ENCODE assay signal across 8 mouse cellular contexts in the genomic region with DNA sequence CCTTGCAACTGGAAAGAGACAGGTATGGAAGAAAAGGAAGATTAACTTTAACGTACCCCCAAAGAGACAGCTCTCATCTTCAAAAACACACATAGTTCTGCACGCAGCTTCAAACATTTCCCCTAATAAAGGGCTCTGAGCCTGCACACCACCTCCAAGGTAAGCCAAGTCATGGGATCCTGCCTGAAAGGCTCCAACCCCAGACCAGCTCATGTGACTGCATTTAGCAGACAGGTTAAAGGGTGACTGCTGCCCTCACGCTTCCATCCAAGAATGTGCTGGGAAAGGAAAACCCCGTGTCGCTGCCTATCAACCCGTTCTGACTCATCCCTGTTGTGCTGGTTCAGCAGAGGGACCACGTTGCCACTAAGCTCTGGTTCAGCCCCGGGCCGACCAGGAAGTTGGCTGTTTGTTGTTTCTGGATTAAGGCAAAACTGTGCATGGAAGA. TPM values are rescaled to one million over a fixed set of nuclear protein-coding genes. Genes with fewer than 3 reads are reported as not detected.
DNase-seq lines count a peak whose midpoint lies in the region; ATAC-seq and TF ChIP-seq lines count a peak whose summit lies in the region.

No protein-coding gene starts in this region.

- no peak for TF ChIP-seq CTCF in brain, embryonic 14.5 days (IDR thresholded peaks at IDR 0.05; ENCODE audit: borderline replicate concordance, extremely low read depth, insufficient read depth, insufficient read length)

- no peak for ATAC-seq in forebrain, embryonic 16.5 days
- no peak for ATAC-seq in hindbrain, embryonic 14.5 days (ENCODE audit: low FRiP score)
- ATAC-seq in limb, embryonic 11.5 days (ENCODE audit: insufficient number of reproducible peaks, low FRiP score, low TSS enrichment, low read depth) = no peak
- ATAC-seq in midbrain, embryonic 14.5 days (ENCODE audit: low FRiP score, low TSS enrichment) = no peak

- H3K27me3 ChIP-seq in forebrain, embryonic 16.5 days (replicated peaks; ENCODE audit: control insufficient read depth, insufficient read depth, low read length) = no peaks in the 10 kb centered on the region
- H3K27me3 ChIP-seq in hindbrain, embryonic 14.5 days (ENCODE audit: control insufficient read depth, insufficient read depth, low read length) = no peaks in the 10 kb centered on the region
- no peaks in the 10 kb centered on the region for H3K27me3 ChIP-seq in limb, embryonic 11.5 days (ENCODE audit: control insufficient read depth, insufficient read depth, low read length)
- H3K27me3 ChIP-seq in midbrain, embryonic 14.5 days (ENCODE audit: control insufficient read depth, insufficient read depth, low read length) = no peaks in the 10 kb centered on the region

- peak overlapping the region; percentile 99 for H3K27ac ChIP-seq in forebrain, embryonic 16.5 days (ENCODE audit: low read length)
- peak overlapping the region; percentile 98 for H3K27ac ChIP-seq in hindbrain, embryonic 14.5 days
- peak overlapping the region; percentile 100 for H3K27ac ChIP-seq in limb, embryonic 11.5 days (replicated peaks; ENCODE audit: low read depth, low read length)
- peak overlapping the region; percentile 99 for H3K27ac ChIP-seq in midbrain, embryonic 14.5 days (replicated peaks; ENCODE audit: low read depth, low read length)

- WGBS in forebrain, embryonic 16.5 days = 0% methylated on average over 9 of the region's 9 CpGs
- 0% methylated on average over 9 of the region's 9 CpGs for WGBS in hindbrain, embryonic 14.5 days
- under 1% methylated on average over 9 of the region's 9 CpGs for WGBS in limb, embryonic 11.5 days
- WGBS in midbrain, embryonic 14.5 days = 0% methylated on average over 9 of the region's 9 CpGs

- peak overlapping the region; percentile 81 for H3K4me3 ChIP-seq in forebrain, embryonic 16.5 days (replicated peaks; ENCODE audit: low read length)
- H3K4me3 ChIP-seq in hindbrain, embryonic 14.5 days (replicated peaks; ENCODE audit: low read length) = peak overlapping the region; percentile 100
- peak overlapping the region; percentile 99 for H3K4me3 ChIP-seq in limb, embryonic 11.5 days (ENCODE audit: low read depth, low read length)
- H3K4me3 ChIP-seq in midbrain, embryonic 14.5 days (replicated peaks; ENCODE audit: low read depth, low read length) = peak overlapping the region; percentile 99

- H3K9ac ChIP-seq in forebrain, embryonic 16.5 days (replicated peaks; ENCODE audit: low read depth, low read length) = peak overlapping the region; percentile 77
- H3K9ac ChIP-seq in hindbrain, embryonic 14.5 days = peak overlapping the region; percentile 100
- peak overlapping the region; percentile 99 for H3K9ac ChIP-seq in limb, embryonic 11.5 days (ENCODE audit: low read length)
- peak overlapping the region; percentile 99 for H3K9ac ChIP-seq in midbrain, embryonic 14.5 days (replicated peaks; ENCODE audit: low read length)

- no peaks in the 10 kb centered on the region for H3K9me3 ChIP-seq in forebrain, embryonic 16.5 days (ENCODE audit: control insufficient read depth, low read length)
- H3K9me3 ChIP-seq in hindbrain, embryonic 14.5 days (ENCODE audit: control insufficient read depth, low read length) = no peaks in the 10 kb centered on the region
- no peaks in the 10 kb centered on the region for H3K9me3 ChIP-seq in limb, embryonic 11.5 days (ENCODE audit: control insufficient read depth, low read length)
- no peaks in the 10 kb centered on the region for H3K9me3 ChIP-seq in midbrain, embryonic 14.5 days (ENCODE audit: control insufficient read depth, low read length)

- H3K36me3 ChIP-seq in forebrain, embryonic 16.5 days (ENCODE audit: control insufficient read depth, insufficient read depth) = no peaks in the 10 kb centered on the region
- H3K36me3 ChIP-seq in hindbrain, embryonic 14.5 days (replicated peaks; ENCODE audit: control insufficient read depth, insufficient read depth) = peaks cover 25% of the 10 kb centered on the region; the same call in 1 of the 2 replicates
- H3K36me3 ChIP-seq in limb, embryonic 11.5 days (ENCODE audit: control insufficient read depth, insufficient read depth, low read length) = peaks cover 5% of the 10 kb centered on the region
- peaks cover 23% of the 10 kb centered on the region for H3K36me3 ChIP-seq in midbrain, embryonic 14.5 days (ENCODE audit: control insufficient read depth, insufficient read depth, low read length)

- H3K4me1 ChIP-seq in forebrain, embryonic 16.5 days (replicated peaks; ENCODE audit: control insufficient read depth, insufficient read depth, low read length) = peaks cover 54% of the 10 kb centered on the region
- H3K4me1 ChIP-seq in hindbrain, embryonic 14.5 days (replicated peaks; ENCODE audit: control insufficient read depth, insufficient read depth, low read length) = peaks cover 58% of the 10 kb centered on the region
- H3K4me1 ChIP-seq in limb, embryonic 11.5 days (ENCODE audit: control insufficient read depth, insufficient read depth, low read length) = peaks cover 48% of the 10 kb centered on the region
- peaks cover 60% of the 10 kb centered on the region for H3K4me1 ChIP-seq in midbrain, embryonic 14.5 days (ENCODE audit: control insufficient read depth, insufficient read depth, low read length)

- TF ChIP-seq POLR2A in brain, embryonic 14.5 days (IDR thresholded peaks at IDR 0.05; ENCODE audit: borderline replicate concordance, extremely low read depth, insufficient read depth, insufficient read length, poor library complexity, severe bottlenecking) = no peak

- peak; percentile 64 for DNase-seq in right cerebral cortex, postnatal 25 days
- no peak for DNase-seq in right cerebral cortex, postnatal 4 days
- peak; percentile 71 for DNase-seq in brain, embryonic 14.5 days (ENCODE audit: low read depth)
- peak; percentile 59 for DNase-seq in hindbrain, embryonic 14.5 days (ENCODE audit: low spot score)
- no peak for DNase-seq in limb, embryonic 11.5 days (ENCODE audit: low spot score)
- DNase-seq in midbrain, embryonic 14.5 days = peak; percentile 66
- DNase-seq in urinary bladder, adult 2 months (ENCODE audit: low spot score) = peak; percentile 59

- peak overlapping the region; percentile 94 for H3K4me2 ChIP-seq in forebrain, embryonic 16.5 days (ENCODE audit: low read length)
- peak overlapping the region; percentile 98 for H3K4me2 ChIP-seq in hindbrain, embryonic 14.5 days (replicated peaks)
- peak overlapping the region; percentile 99 for H3K4me2 ChIP-seq in limb, embryonic 11.5 days (ENCODE audit: low read depth, severe bottlenecking)
- peak overlapping the region; percentile 100 for H3K4me2 ChIP-seq in midbrain, embryonic 14.5 days (ENCODE audit: low read length)

RNA-seq across cellular contexts. Expression of a gene that starts 1.9 kb away (rescaled TPM):
- 37.3 and 39.6 TPM in 2 replicates for polyA plus RNA-seq in brain, embryonic 14.5 days (2012; rRNA removed)
- 10.1 and 10.7 TPM in 2 replicates for polyA plus RNA-seq in forebrain, embryonic 16.5 days (2015; fragmentation: Nextera tagmentation; extraction: Ambion mirVana)
- polyA plus RNA-seq in hindbrain, embryonic 14.5 days (2014; fragmentation: Nextera tagmentation; extraction: Ambion mirVana) = 7.2 and 7.4 TPM in 2 replicates
- 4.9 and 5.6 TPM in 2 replicates for polyA plus RNA-seq in limb, embryonic 11.5 days (2014; fragmentation: Nextera tagmentation; extraction: Ambion mirVana)
- 7.8 and 9.8 TPM in 2 replicates for polyA plus RNA-seq in midbrain, embryonic 14.5 days (2014; fragmentation: Nextera tagmentation; extraction: Ambion mirVana)
- polyA plus RNA-seq in urinary bladder, adult 2 months (2012; rRNA removed) = 33.4 and 35.5 TPM in 2 replicates

Comparison
In these comparisons a context has a peak if more than half of its experiments do, and no peak if none do; other contexts are left out.
1. DNase-seq: peak in right cerebral cortex, postnatal 25 days (single experiment), brain, embryonic 14.5 days (single experiment), hindbrain, embryonic 14.5 days (single experiment), midbrain, embryonic 14.5 days (single experiment) and urinary bladder, adult 2 months (single experiment); none in right cerebral cortex, postnatal 4 days (single experiment) and limb, embryonic 11.5 days (single experiment).
2. Peak in every context shown above with its lines, with median percentiles within 50 percentile points of each other: H3K27ac ChIP-seq, H3K4me2 ChIP-seq, H3K4me3 ChIP-seq and H3K9ac ChIP-seq.